Mouse (Mus musculus) C2C12 (cell line): ENCODE results near the gene Adora1. TPM values are rescaled to one million over a fixed set of nuclear protein-coding genes. Genes with fewer than 3 reads are reported as not detected.

Source experiments
- H3K27me3 ChIP-seq: one replicate; pipeline ENCODE4 v1.6.1; 2011; ENCODE audit not compliant: control insufficient read depth, insufficient read depth, insufficient read length
- H3K36me3 ChIP-seq: one replicate; pipeline ENCODE4 v1.6.1; 2011; ENCODE audit not compliant: control insufficient read depth, insufficient read depth
- H3K4me3 ChIP-seq: one replicate; pipeline ENCODE4 v1.5.1; 2011; ENCODE audit warnings: mild to moderate bottlenecking, control low read depth; ENCODE audit not compliant: poor library complexity, insufficient read depth, severe bottlenecking
- H3K79me2 ChIP-seq: one replicate; pipeline ENCODE4 v1.6.1; 2011; ENCODE audit not compliant: control insufficient read depth, insufficient read depth
- H3K79me3 ChIP-seq: one replicate; pipeline ENCODE4 v1.6.1; 2011; ENCODE audit warnings: low read depth, control low read depth
- H3ac ChIP-seq: one replicate; pipeline ENCODE3; 2011; ENCODE audit warnings: low read depth; ENCODE audit not compliant: control insufficient read depth, insufficient read length
- CEBPB ChIP-seq: IDR thresholded peaks from one replicate; pipeline ENCODE4 v1.6.1; 2011; ENCODE audit warnings: low read depth, mild to moderate bottlenecking, control low read depth, moderate library complexity
- CTCF ChIP-seq: IDR thresholded peaks from one replicate; pipeline ENCODE4 v1.5.1; 2011; ENCODE audit not compliant: control insufficient read depth, insufficient read depth, insufficient read length
- FOSL1 ChIP-seq: IDR thresholded peaks from one replicate; pipeline ENCODE4 v1.8.0; 2011; ENCODE audit warnings: mild to moderate bottlenecking, low read length; ENCODE audit not compliant: poor library complexity, insufficient read depth, severe bottlenecking
- MAX ChIP-seq: IDR thresholded peaks from one replicate; pipeline ENCODE4 v1.6.1; 2011; ENCODE audit warnings: mild to moderate bottlenecking, control low read depth
- MYOD1 ChIP-seq: IDR thresholded peaks from one replicate; pipeline ENCODE4 v1.6.1; 2011; ENCODE audit warnings: low read depth; ENCODE audit not compliant: control insufficient read depth, insufficient read length
- MYOG ChIP-seq: IDR thresholded peaks from one replicate; pipeline ENCODE4 v1.6.1; 2011; ENCODE audit not compliant: control insufficient read depth, insufficient read length; ENCODE audit errors: extremely low read depth
- USF1 ChIP-seq: IDR thresholded peaks from one replicate; pipeline ENCODE4 v1.6.1; 2011; ENCODE audit warnings: low read depth, mild to moderate bottlenecking, control low read depth, moderate library complexity
- long read RNA-seq, 2 experiments: library from polyadenylated mRNA; unstranded; transcript quantifications; one replicate each; pipeline ENCODE4 v2.0.0; 2019 to 2020
- polyA plus RNA-seq: library from polyadenylated mRNA; unstranded; fragments of >200 nt; fragmentation: generic; extraction: Trizol; gene quantifications from one replicate; pipeline ENCODE4 v1.2.1, GENCODE M21; 2012; ENCODE audit warnings: missing spikeins

Adora1 gene
- polyA plus RNA-seq, result 0.05 TPM
- long read RNA-seq, experiment 1, result 0 reads
- long read RNA-seq, experiment 2, result 0 reads

DNA sequence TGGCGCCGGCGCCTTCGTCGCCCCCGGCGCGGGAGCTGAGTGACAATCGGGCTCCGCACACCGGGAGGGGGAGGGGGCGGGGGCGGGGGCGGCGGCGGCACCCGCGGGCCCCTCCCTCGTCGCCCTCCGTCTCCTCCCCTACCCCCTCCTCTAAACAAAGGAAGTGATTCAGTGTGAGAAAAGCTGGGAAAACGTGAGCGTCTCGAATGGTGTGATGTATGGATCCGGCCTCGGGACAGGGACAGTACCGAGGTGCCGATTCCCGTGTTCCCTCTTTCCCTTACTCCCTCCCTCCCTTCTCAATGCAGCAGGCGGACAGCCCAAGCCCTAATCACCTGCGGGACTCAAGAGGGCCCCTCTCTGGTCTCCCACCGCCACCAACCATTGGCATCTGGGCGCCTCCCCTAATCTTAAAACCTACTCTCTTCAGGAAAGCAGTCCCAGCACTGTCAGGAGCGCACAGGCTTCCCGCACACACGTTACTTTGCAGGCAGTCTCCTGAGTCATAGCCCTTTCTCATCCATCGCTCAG lies at the start of gene Adora1:
TSS of gene Adora1 (minus strand) at position 41 of the 531 bp plus-strand sequence.
- Histone ChIP-seq H3K36me3 (no peaks in the 10 kb centered on the region), H3ac (no peak within 1 kb of the TSS), H3K4me3 (no peak within 1 kb of the TSS), H3K27me3 (peaks cover 55% of the 10 kb centered on the region), H3K79me3 (no peaks in the 10 kb centered on the region), H3K79me2 (no peaks in the 10 kb centered on the region)
- no peak for TF ChIP-seq MYOD1
- no peak for TF ChIP-seq CEBPB
- TF ChIP-seq MYOG, result no peak
- TF ChIP-seq MAX, result no peak
- no peak for TF ChIP-seq CTCF
- TF ChIP-seq FOSL1, result no peak
- no peak for TF ChIP-seq USF1

DNA sequence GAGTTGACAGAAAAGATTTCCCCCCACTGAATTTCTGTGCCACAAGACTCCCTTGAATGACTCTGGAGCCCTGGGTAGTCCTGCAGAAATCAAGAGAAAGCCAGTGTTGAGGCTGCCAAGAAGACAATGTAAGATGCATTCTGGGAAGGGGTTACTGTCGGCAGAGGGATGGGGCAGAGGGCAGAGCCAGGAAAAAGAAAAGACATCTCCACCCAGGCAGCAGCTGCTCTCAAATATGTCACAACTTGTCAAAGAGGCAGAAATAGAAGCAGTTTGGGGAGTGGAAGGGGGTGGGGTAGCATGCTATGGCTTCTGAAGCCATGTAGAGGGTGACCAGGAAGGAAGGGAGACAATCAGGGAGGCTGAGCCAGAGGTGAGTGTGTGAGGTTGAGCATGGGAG lies 47.9 kb upstream of the Adora1 start:
- H3K79me2 ChIP-seq, result no peaks in the 10 kb centered on the region
- H3K27me3 ChIP-seq, result no peaks in the 10 kb centered on the region
- no peaks in the 10 kb centered on the region for H3K36me3 ChIP-seq
- no peak overlapping the region for H3ac ChIP-seq
- TF ChIP-seq CTCF (no peak), MYOD1 (peak; percentile 32)
- no peaks in the 10 kb centered on the region for H3K79me3 ChIP-seq
- H3K4me3 ChIP-seq, result no peak overlapping the region

DNA sequence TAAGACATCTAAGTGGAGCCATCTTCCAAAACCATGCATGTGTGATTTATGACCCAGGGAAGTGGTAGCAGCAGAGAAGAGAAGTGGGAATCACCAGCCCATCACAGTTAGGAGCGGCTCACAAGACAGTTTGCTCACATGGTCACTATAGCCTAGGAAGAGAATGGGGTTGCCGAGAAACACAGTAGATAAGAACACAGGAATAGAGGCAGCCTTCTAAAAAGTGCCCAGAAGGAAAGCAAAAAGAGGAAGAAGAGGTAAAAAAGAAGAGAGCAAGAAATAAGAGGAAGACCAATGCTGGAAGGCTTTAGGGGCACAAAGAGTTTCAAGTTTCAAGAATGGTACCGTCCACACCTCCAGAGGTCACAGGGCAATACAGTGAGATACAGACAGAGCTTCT lies 47.1 kb upstream of the Adora1 start:
- Histone ChIP-seq H3K79me2 (no peaks in the 10 kb centered on the region), H3K4me3 (no peak overlapping the region), H3K36me3 (no peaks in the 10 kb centered on the region), H3ac (no peak overlapping the region), H3K27me3 (no peaks in the 10 kb centered on the region), H3K79me3 (no peaks in the 10 kb centered on the region)
- no peak for TF ChIP-seq FOSL1
- TF ChIP-seq CTCF, result no peak
- TF ChIP-seq MYOG, result no peak
- no peak for TF ChIP-seq USF1
- TF ChIP-seq CEBPB, result no peak
- no peak for TF ChIP-seq MAX
- TF ChIP-seq MYOD1, result no peak

DNA sequence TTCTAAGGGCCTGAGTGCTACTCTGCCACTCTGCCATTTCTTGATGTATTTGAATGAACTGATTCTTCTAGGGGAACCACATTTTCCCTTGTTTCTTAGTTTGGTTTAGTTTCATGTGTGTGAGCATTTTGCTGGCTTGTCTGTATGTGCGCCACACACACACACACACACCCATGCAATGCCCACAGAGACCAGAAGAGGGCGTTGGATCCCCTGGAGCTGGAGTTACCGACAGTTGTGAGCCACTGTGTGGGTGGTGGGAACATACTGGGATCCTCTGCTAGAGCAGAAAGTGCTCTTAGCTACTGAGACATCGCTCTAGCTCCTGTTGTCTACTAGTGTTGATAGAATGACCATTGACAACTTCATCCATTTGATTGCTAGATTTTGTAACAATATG lies 46.3 kb upstream of the Adora1 start:
- no peaks in the 10 kb centered on the region for H3K27me3 ChIP-seq
- H3K4me3 ChIP-seq, result no peak overlapping the region
- H3ac ChIP-seq, result no peak overlapping the region
- H3K79me2 ChIP-seq, result no peaks in the 10 kb centered on the region
- TF ChIP-seq MYOG (no peak), USF1 (no peak), FOSL1 (no peak), MAX (no peak), CEBPB (no peak), MYOD1 (no peak), CTCF (no peak)
- H3K36me3 ChIP-seq, result no peaks in the 10 kb centered on the region
- no peaks in the 10 kb centered on the region for H3K79me3 ChIP-seq

DNA sequence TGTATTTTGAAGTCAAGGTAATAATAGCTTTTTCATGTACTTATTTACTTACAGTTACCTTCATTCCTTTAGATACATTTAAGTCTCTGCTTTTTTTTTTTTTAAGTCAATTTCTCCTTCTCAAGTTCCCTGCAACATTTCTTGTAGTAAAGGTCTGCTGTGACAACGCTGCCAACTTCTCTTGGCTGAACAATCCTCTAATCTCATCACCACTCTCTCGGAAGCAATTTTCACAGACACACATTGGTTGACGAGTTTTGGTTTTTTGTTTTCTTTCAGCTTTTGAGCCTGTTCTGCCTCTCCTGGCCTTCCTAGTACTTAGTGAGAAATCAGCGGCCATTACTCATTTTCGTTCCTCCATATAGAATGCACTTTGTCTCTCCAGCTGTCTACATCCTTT lies 44.9 kb upstream of the Adora1 start:
- Histone ChIP-seq H3K27me3 (no peaks in the 10 kb centered on the region), H3K79me3 (no peaks in the 10 kb centered on the region), H3K79me2 (no peaks in the 10 kb centered on the region), H3K36me3 (no peaks in the 10 kb centered on the region), H3ac (no peak overlapping the region), H3K4me3 (no peak overlapping the region)
- TF ChIP-seq FOSL1 (no peak), MYOD1 (no peak), MYOG (no peak), MAX (no peak)

DNA sequence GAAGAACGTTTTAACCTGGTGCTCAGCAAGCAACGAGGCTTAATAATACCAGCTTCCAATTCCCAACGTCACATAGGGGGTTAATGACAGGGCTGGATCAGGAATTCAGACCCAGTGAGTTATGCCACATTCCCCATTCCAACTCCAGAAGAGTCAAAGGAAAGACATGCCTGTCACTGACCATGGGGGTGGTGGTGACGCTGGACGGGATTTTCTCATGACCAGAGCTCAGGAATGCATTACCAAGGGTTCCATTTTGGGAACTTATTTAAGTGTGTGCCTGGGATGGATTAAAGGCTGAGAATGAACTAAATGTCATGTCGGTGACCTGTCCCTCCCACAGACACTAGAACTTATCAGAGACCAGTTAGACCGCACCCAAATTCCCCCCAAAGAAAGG lies 41.6 kb upstream of the Adora1 start:
- no peak for TF ChIP-seq MYOG
- TF ChIP-seq CTCF, result no peak
- no peak for TF ChIP-seq MYOD1
- no peak for TF ChIP-seq USF1
- no peak for TF ChIP-seq CEBPB
- no peak for TF ChIP-seq MAX
- TF ChIP-seq FOSL1, result no peak
- H3K79me2 ChIP-seq, result no peaks in the 10 kb centered on the region
- no peaks in the 10 kb centered on the region for H3K36me3 ChIP-seq
- H3ac ChIP-seq, result no peak overlapping the region
- H3K4me3 ChIP-seq, result no peak overlapping the region
- H3K79me3 ChIP-seq, result no peaks in the 10 kb centered on the region
- H3K27me3 ChIP-seq, result no peaks in the 10 kb centered on the region
